Mouse (Mus musculus) gastrocnemius, postnatal 25 days (tissue): Measurements from ENCODE around the gene Myh9. TPM values are rescaled to one million over a fixed set of nuclear protein-coding genes. Genes with fewer than 3 reads are reported as not detected.

Source experiments
- DNase-seq: peaks from one replicate; pipeline ENCODE4 v3.0.0; 2022
- total RNA-seq, 2 experiments: library from RNA; stranded (reverse); gene quantifications; 1 replicate in 1 of 2; 2 replicates in 1 of 2; pipeline ENCODE4 v1.2.3; 2021

Gene Myh9
- total RNA-seq, 2 experiments from 2014 or later: 51.0 to 72.0 TPM

GRCm38 (mm10) chr15:77843046-77843445 is 1.1 kb upstream of the Myh9 start:
- no peak for DNase-seq

- peak; percentile 73 for DNase-seq
Measured at GRCm38 (mm10) chr15:77841361-77842046, 471 bp downstream of the Myh9 start.

GRCm38 (mm10) chr15:77840450-77841360 is 1.3 kb downstream of the Myh9 start:
- no peak for DNase-seq

GRCm38 (mm10) chr15:77839529-77840286 is 2.3 kb downstream of the Myh9 start:
- no peak for DNase-seq

GRCm38 (mm10) chr15:77838530-77839387 is 3.2 kb downstream of the Myh9 start:
- DNase-seq: no peak

GRCm38 (mm10) chr15:77837444-77838117 is 4.4 kb downstream of the Myh9 start:
- DNase-seq: no peak

- no peak for DNase-seq
Measured at GRCm38 (mm10) chr15:77836692-77837443, 5.1 kb downstream of the Myh9 start.

- no peak for DNase-seq
Measured at GRCm38 (mm10) chr15:77835930-77836653, 5.9 kb downstream of the Myh9 start.

- no peak for DNase-seq
Measured at GRCm38 (mm10) chr15:77834336-77835268, 7.4 kb downstream of the Myh9 start.

GRCm38 (mm10) chr15:77833731-77834130 is 8.2 kb downstream of the Myh9 start:
- DNase-seq: no peak

- no peak for DNase-seq
Measured at GRCm38 (mm10) chr15:77833083-77833482, 8.9 kb downstream of the Myh9 start.

- DNase-seq: no peak
Measured at GRCm38 (mm10) chr15:77832458-77832904, 9.5 kb downstream of the Myh9 start.

- DNase-seq: no peak
Measured at GRCm38 (mm10) chr15:77831754-77832457, 10.1 kb downstream of the Myh9 start.

- DNase-seq: no peak
Measured at GRCm38 (mm10) chr15:77831138-77831579, 10.8 kb downstream of the Myh9 start.

GRCm38 (mm10) chr15:77830481-77831137 is 11.4 kb downstream of the Myh9 start:
- no peak for DNase-seq

- DNase-seq: no peak
Measured at GRCm38 (mm10) chr15:77829542-77829941, 12.4 kb downstream of the Myh9 start.

- no peak for DNase-seq
Measured at GRCm38 (mm10) chr15:77828910-77829309, 13.1 kb downstream of the Myh9 start.
